Mouse (Mus musculus) thymus, adult 2 months (tissue): ENCODE measurements around the gene 2900026A02Rik. TPM values are rescaled to one million over a fixed set of nuclear protein-coding genes. Genes with fewer than 3 reads are reported as not detected.

Experiments
- DNase-seq: peaks from one replicate; pipeline ENCODE4 v3.0.0; 2021
- H3K27ac ChIP-seq: fragments of 200-500 bp; 2 replicates; pipeline ENCODE4 v1.5.1; 2012; ENCODE audit warnings: low read length, control low read depth; ENCODE audit not compliant: control insufficient read depth, insufficient read depth
- H3K27me3 ChIP-seq: fragments of 200-500 bp; 2 replicates; pipeline ENCODE4 v1.6.1; 2012; ENCODE audit warnings: mild to moderate bottlenecking, low read length, moderate library complexity, mixed read lengths; ENCODE audit not compliant: control insufficient read depth, insufficient read depth
- H3K36me3 ChIP-seq: fragments of 200-500 bp; 2 replicates; pipeline ENCODE4 v1.6.1; 2012; ENCODE audit warnings: mild to moderate bottlenecking, low read length, moderate library complexity; ENCODE audit not compliant: control insufficient read depth, insufficient read depth
- H3K4me1 ChIP-seq: fragments of 200-500 bp; replicated peaks from 2 replicates; pipeline ENCODE4 v1.6.1; 2012; ENCODE audit warnings: low read length; ENCODE audit not compliant: control insufficient read depth, insufficient read depth
- H3K4me3 ChIP-seq: fragments of 200-500 bp; 2 replicates; pipeline ENCODE4 v1.5.1; 2012; ENCODE audit warnings: mild to moderate bottlenecking, low read length, control low read depth, moderate library complexity; ENCODE audit not compliant: control insufficient read depth, insufficient read depth
- CTCF ChIP-seq: fragments of 200-500 bp; IDR thresholded peaks from 2 replicates; pipeline ENCODE4 v1.5.1; 2012; ENCODE audit warnings: mild to moderate bottlenecking, control low read depth, low read length, moderate library complexity, borderline replicate concordance; ENCODE audit not compliant: control insufficient read depth, poor library complexity, insufficient read depth; ENCODE audit errors: extremely low read depth
- POLR2A ChIP-seq: fragments of 200-500 bp; IDR thresholded peaks from 2 replicates; pipeline ENCODE4 v1.6.1; 2012; ENCODE audit warnings: mild to moderate bottlenecking, low read length, control low read depth, moderate library complexity; ENCODE audit not compliant: control insufficient read depth, poor library complexity, insufficient read depth; ENCODE audit errors: extremely low read depth
- WGBS: fragments of 180-500 bp; shearing (Covaris S2); methylation state at CpG from one replicate; pipeline ENCODE4 v1.1.7; 2018; 5-methylcytosine and 5-hydroxymethylcytosine counted together
- polyA plus RNA-seq: library from polyadenylated mRNA; depleted of rRNA; stranded (reverse); fragments of >200 nt; gene quantifications from 2 replicates; pipeline ENCODE4 v1.2.3, GENCODE M21; 2012

Gene 2900026A02Rik
- polyA plus RNA-seq, 1 experiment = 6.9 TPM

- Histone ChIP-seq H3K36me3 (no peaks in the 10 kb centered on the region), H3K27me3 (no peaks in the 10 kb centered on the region), H3K27ac (no peak within 1 kb of the TSS), H3K4me3 (no peak within 1 kb of the TSS), H3K4me1 (no peaks in the 10 kb centered on the region)
- TF ChIP-seq CTCF (no peak), POLR2A (no peak)
- DNase-seq = no peak
- 84% methylated on average over 8 of the region's 8 CpGs for WGBS
These were observed 139.6 kb downstream of the 2900026A02Rik start, which contains the start of gene Crybb3 for GRCm38 (mm10) chr5:113081439-113081838. TSS of gene Crybb3 (minus strand) at chr5:113081584.

- WGBS = 94% methylated on average over 9 of the region's 9 CpGs
- no peaks in the 10 kb centered on the region for H3K27me3 ChIP-seq
- TF ChIP-seq CTCF (no peak), POLR2A (no peak)
- no peak overlapping the region for H3K4me3 ChIP-seq
- no peak for DNase-seq
- H3K27ac ChIP-seq = no peak overlapping the region
- H3K36me3 ChIP-seq = no peaks in the 10 kb centered on the region
- H3K4me1 ChIP-seq = no peaks in the 10 kb centered on the region
These were observed 140.0 kb downstream of the 2900026A02Rik start for GRCm38 (mm10) chr5:113081020-113081419.

- no peak for TF ChIP-seq CTCF
- H3K27ac ChIP-seq = no peak overlapping the region
- no peak overlapping the region for H3K4me3 ChIP-seq
- no peaks in the 10 kb centered on the region for H3K4me1 ChIP-seq
- no peaks in the 10 kb centered on the region for H3K27me3 ChIP-seq
- 33% methylated on average over 21 of the region's 21 CpGs for WGBS
- DNase-seq = peak; percentile 27
- no peaks in the 10 kb centered on the region for H3K36me3 ChIP-seq
These were observed 141.3 kb downstream of the 2900026A02Rik start for GRCm38 (mm10) chr5:113079783-113080182.

- no peak overlapping the region for H3K27ac ChIP-seq
- H3K4me3 ChIP-seq = no peak overlapping the region
- TF ChIP-seq POLR2A (no peak), CTCF (no peak)
- H3K36me3 ChIP-seq = no peaks in the 10 kb centered on the region
- DNase-seq = no peak
- no peaks in the 10 kb centered on the region for H3K27me3 ChIP-seq
- H3K4me1 ChIP-seq = no peaks in the 10 kb centered on the region
- WGBS = 66% methylated on average over 5 of the region's 5 CpGs
These were observed 142.3 kb downstream of the 2900026A02Rik start for GRCm38 (mm10) chr5:113078686-113079085.

GRCm38 (mm10) chr5:113070017-113070416, 151.0 kb downstream of the 2900026A02Rik start, which contains the start of gene Crybb2:
TSS of gene Crybb2 (minus strand) at chr5:113070117.
- Histone ChIP-seq H3K4me1 (no peaks in the 10 kb centered on the region), H3K36me3 (no peaks in the 10 kb centered on the region), H3K27me3 (no peaks in the 10 kb centered on the region), H3K27ac (no peak within 1 kb of the TSS), H3K4me3 (no peak within 1 kb of the TSS)
- TF ChIP-seq CTCF (no peak), POLR2A (no peak)
- DNase-seq = no peak

GRCm38 (mm10) chr5:113054308-113054707, 166.7 kb downstream of the 2900026A02Rik start:
- peak; percentile 80 for DNase-seq
- Histone ChIP-seq H3K36me3 (no peaks in the 10 kb centered on the region), H3K4me1 (no peaks in the 10 kb centered on the region), H3K27ac (no peak overlapping the region), H3K27me3 (no peaks in the 10 kb centered on the region), H3K4me3 (no peak overlapping the region)
- TF ChIP-seq CTCF = peak; percentile 90
- no peak for TF ChIP-seq POLR2A
- 12% methylated on average over 16 of the region's 16 CpGs for WGBS

- Histone ChIP-seq H3K27ac (no peak overlapping the region), H3K27me3 (no peaks in the 10 kb centered on the region), H3K4me3 (no peak overlapping the region), H3K4me1 (no peaks in the 10 kb centered on the region), H3K36me3 (no peaks in the 10 kb centered on the region)
- TF ChIP-seq POLR2A (no peak), CTCF (no peak)
- no peak for DNase-seq
- 81% methylated on average over 7 of the region's 7 CpGs for WGBS
These were observed 170.4 kb downstream of the 2900026A02Rik start for GRCm38 (mm10) chr5:113050581-113051185.
